Mouse (Mus musculus) lung, embryonic 14.5 days (tissue): ENCODE results near the gene Rab8b. TPM values are rescaled to one million over a fixed set of nuclear protein-coding genes. Genes with fewer than 3 reads are reported as not detected.
A peak's percentile ranks its signal among the peaks of the same experiment; 100 is the strongest.

Experiments
- ATAC-seq: fragments of 200-750 bp; cut with Nextera tagmentation; 2 replicates; pipeline ENCODE4 v1.8.0; 2017; ENCODE audit warnings: mild to moderate bottlenecking, moderate TSS enrichment, moderate library complexity; ENCODE audit not compliant: insufficient read depth
- DNase-seq: peaks from one replicate; pipeline ENCODE4 v3.0.0-alpha.2; 2015
- H3K27ac ChIP-seq: fragments of 300-500 bp; sonication (generic); 2 replicates; pipeline ENCODE4 v1.5.1; 2014; ENCODE audit warnings: low read depth, mild to moderate bottlenecking, moderate library complexity
- H3K27me3 ChIP-seq: fragments of 300-500 bp; sonication (generic); 2 replicates; pipeline ENCODE4 v1.6.1; 2014; ENCODE audit warnings: low read length, control low read depth; ENCODE audit not compliant: insufficient read depth
- H3K36me3 ChIP-seq: fragments of 300-500 bp; sonication (generic); 2 replicates; pipeline ENCODE4 v1.6.1; 2014; ENCODE audit warnings: control low read depth; ENCODE audit not compliant: insufficient read depth
- H3K4me1 ChIP-seq: fragments of 300-500 bp; sonication (generic); 2 replicates; pipeline ENCODE4 v1.6.1; 2014; ENCODE audit warnings: antibody characterized with exemption, control low read depth; ENCODE audit not compliant: insufficient read depth
- H3K4me2 ChIP-seq: fragments of 300-500 bp; sonication (generic); 2 replicates; pipeline ENCODE4 v1.6.1; 2014; ENCODE audit warnings: mild to moderate bottlenecking
- H3K4me3 ChIP-seq: fragments of 300-500 bp; sonication (generic); 2 replicates; pipeline ENCODE4 v1.5.1; 2014; ENCODE audit warnings: low read depth, low read length
- H3K9ac ChIP-seq: fragments of 300-500 bp; sonication (generic); 2 replicates; pipeline ENCODE4 v1.6.1; 2014
- H3K9me3 ChIP-seq: fragments of 300-500 bp; sonication (generic); 2 replicates; pipeline ENCODE4 v1.6.1; 2016; ENCODE audit warnings: low read depth, low read length, control low read depth
- CTCF ChIP-seq: IDR thresholded peaks from 2 replicates; pipeline ENCODE4 v1.5.1; 2016; ENCODE audit warnings: antibody characterized with exemption, low read depth
- WGBS: fragments of 180-500 bp; shearing (Covaris S2); extraction: QIAGEN DNeasy Blood & Tissue Kit; methylation state at CpG from one replicate; pipeline ENCODE4 v1.1.7; 2014; 5-methylcytosine and 5-hydroxymethylcytosine counted together
- polyA plus RNA-seq: library from polyadenylated mRNA; unstranded; fragments of >200 nt; fragmentation: Nextera tagmentation; extraction: Ambion mirVana; gene quantifications from 2 replicates; pipeline ENCODE4 v1.2.1, GENCODE M21; 2014

Rab8b gene
- polyA plus RNA-seq, result 29.9 and 35.0 TPM in 2 replicates

DNA sequence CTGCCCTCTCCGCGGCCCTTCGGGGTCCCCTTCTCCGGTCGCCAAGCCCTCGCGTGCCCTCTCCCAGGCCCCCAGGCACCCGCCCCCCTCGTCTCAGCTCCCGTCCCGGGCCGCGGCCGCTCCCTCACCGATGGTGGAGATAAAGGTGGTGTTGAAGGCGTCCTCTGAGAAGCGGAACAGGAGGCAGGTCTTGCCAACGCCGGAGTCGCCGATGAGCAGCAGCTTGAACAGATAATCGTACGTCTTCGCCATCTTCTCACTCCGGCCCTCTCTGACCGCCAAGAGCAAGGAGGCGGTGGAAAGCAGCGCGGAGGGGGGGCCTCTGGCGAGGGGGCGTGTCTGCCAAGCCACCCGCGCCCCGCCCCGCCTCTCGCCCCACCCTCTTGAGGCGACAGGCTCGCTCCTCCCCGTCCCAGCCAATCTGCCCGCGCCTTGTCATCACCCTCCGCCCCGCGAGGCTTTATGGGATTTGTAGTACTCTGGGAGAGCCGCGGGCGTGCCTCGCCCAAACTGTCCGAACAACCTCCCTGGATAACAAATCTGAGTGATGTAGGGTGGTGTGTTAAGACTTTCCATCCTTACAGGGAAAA is at the start of gene Rab8b:
Rab8b (minus strand) TSS at position 306 of the 590 bp plus-strand sequence.
- peak; percentile 98 for DNase-seq
- ATAC-seq, result peak; percentile 99
- WGBS, result under 1% methylated on average over 49 of the region's 49 CpGs
- H3K27ac ChIP-seq, result peak within 1 kb of the TSS; percentile 90
- H3K4me3 ChIP-seq, result peak within 1 kb of the TSS; percentile 72
- peaks cover 17% of the 10 kb centered on the region for H3K4me1 ChIP-seq
- H3K9me3 ChIP-seq, result no peaks in the 10 kb centered on the region
- H3K4me2 ChIP-seq, result peak within 1 kb of the TSS; percentile 84
- H3K9ac ChIP-seq, result peak within 1 kb of the TSS; percentile 76
- TF ChIP-seq CTCF, result no peak
- no peaks in the 10 kb centered on the region for H3K27me3 ChIP-seq
- no peaks in the 10 kb centered on the region for H3K36me3 ChIP-seq

DNA sequence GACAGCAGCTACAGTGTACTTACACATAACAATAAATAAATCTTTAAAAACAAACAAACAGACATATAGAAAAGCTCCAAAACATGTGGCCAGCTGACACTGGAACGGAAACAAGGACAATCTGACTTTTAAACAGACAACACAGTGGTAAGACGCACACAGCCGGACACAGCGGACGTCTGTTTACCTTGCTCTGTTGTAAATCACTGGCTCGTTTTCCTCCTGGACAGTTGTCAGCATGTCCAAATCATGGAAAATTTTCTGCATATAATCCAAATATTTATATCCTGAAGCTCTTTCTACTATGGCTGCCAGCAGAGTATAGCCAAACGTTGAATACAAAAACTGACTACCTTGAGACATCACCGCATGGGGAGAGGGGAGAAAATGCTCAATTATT is 48.0 kb upstream of the Rab8b start:
- Histone ChIP-seq H3K27me3 (no peaks in the 10 kb centered on the region), H3K9ac (no peak overlapping the region), H3K4me1 (no peaks in the 10 kb centered on the region), H3K4me2 (no peak overlapping the region), H3K9me3 (no peaks in the 10 kb centered on the region), H3K36me3 (peaks cover 13% of the 10 kb centered on the region; the same call in 1 of the 2 replicates), H3K4me3 (no peak overlapping the region), H3K27ac (no peak overlapping the region)
- no peak for TF ChIP-seq CTCF
- DNase-seq, result peak; percentile 39
- ATAC-seq, result no peak
- 52% methylated on average over 8 of the region's 8 CpGs for WGBS

DNA sequence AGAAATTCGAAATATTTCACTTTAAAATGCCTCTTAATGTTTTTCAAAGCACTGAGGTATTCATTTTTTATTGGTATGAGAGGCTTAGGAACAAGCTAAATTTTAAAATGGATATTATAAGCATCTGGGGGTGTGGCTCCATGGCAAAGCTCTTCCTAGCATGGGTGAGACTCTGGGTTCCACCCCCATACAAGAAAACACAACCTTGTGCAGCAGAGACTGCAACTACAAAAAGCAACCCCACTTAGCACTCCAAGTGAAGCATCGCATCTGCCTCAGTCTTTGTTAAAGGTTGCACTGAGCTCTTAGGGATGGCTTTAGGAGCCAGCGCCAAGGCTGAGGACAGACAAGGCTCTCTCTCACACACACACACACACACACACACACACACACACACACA is 42.0 kb upstream of the Rab8b start:
- no peaks in the 10 kb centered on the region for H3K27me3 ChIP-seq
- no peak for ATAC-seq
- H3K27ac ChIP-seq, result no peak overlapping the region
- no peak for TF ChIP-seq CTCF
- no peaks in the 10 kb centered on the region for H3K4me1 ChIP-seq
- DNase-seq, result no peak
- no peak overlapping the region for H3K9ac ChIP-seq
- H3K4me3 ChIP-seq, result no peak overlapping the region
- H3K9me3 ChIP-seq, result no peaks in the 10 kb centered on the region
- no peaks in the 10 kb centered on the region for H3K36me3 ChIP-seq
- WGBS, result 66% methylated on average over 3 of the region's 3 CpGs
- no peak overlapping the region for H3K4me2 ChIP-seq

DNA sequence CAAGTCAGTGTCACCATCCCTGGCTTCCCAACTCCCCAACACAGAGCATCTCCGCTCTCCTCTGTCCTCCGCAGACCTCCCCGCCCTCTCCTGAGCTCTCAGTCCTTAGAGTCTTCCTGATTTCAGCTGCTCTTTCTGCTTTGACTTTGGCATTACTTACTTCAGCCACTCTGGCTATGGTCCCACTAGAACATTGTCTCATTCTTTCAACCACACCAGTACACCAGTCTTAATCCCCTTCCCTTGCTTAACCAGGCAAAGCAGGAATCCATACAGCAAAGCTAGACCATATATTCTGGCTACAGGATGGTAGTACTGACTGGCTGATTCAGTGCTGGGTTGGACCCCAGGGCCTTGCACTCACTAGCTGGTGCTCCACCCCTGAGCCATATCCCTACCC is 38.0 kb upstream of the Rab8b start:
- Histone ChIP-seq H3K27ac (no peak overlapping the region), H3K4me1 (no peaks in the 10 kb centered on the region), H3K4me2 (no peak overlapping the region), H3K9ac (no peak overlapping the region), H3K36me3 (0 out of 2 replicates have a peak, but pooled peaks cover 3% of the 10 kb centered on the region), H3K9me3 (no peaks in the 10 kb centered on the region), H3K27me3 (no peaks in the 10 kb centered on the region), H3K4me3 (no peak overlapping the region)
- DNase-seq, result no peak
- ATAC-seq, result no peak
- no peak for TF ChIP-seq CTCF
- 91% methylated on average over 3 of the region's 3 CpGs for WGBS

DNA sequence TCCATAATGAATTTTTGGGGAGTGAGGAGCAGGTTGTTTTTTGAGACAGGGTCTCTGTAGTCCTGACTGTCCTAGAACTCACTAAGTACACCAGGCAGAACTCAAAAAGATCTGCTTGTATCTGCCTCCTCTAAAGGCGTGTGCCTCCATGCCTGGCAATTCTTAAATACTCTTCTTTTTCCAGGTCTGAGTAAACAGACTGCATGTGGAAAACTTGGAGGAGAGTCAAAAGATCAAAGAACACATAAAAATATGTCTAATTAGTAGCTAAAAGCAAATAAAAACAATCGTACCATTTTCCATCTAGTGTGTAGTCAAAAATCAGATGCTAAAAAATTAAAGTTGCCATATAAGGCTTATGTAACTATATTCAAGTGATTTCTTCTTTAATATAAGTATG is 33.4 kb upstream of the Rab8b start:
- no peak overlapping the region for H3K27ac ChIP-seq
- H3K9me3 ChIP-seq, result no peaks in the 10 kb centered on the region
- H3K36me3 ChIP-seq, result peaks cover 14% of the 10 kb centered on the region
- TF ChIP-seq CTCF, result no peak
- 77% methylated on average over 2 of the region's 2 CpGs for WGBS
- DNase-seq (no peak), ATAC-seq (no peak)
- H3K9ac ChIP-seq, result no peak overlapping the region
- H3K4me3 ChIP-seq, result no peak overlapping the region
- no peaks in the 10 kb centered on the region for H3K4me1 ChIP-seq
- H3K4me2 ChIP-seq, result no peak overlapping the region
- no peaks in the 10 kb centered on the region for H3K27me3 ChIP-seq

DNA sequence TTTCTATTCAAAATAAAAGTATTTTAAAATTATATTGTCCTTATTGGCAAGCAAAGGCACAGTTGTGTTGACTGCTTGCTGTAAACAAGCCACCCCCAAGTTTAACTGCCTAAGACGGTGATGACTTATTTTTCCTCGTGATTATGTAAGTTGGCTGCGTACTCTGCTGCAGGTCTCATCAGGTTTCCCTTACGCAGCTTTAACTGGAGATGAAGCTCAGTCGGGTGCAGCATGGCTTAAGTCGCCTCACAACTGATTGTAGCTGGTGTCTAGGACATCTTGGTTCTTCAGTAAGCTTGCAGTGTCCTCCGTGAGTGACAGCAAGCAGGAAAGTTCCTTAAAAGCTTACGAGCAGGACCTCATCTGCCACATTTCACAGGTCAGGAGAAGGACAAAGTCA is 32.8 kb upstream of the Rab8b start:
- no peak overlapping the region for H3K4me2 ChIP-seq
- H3K27me3 ChIP-seq, result no peaks in the 10 kb centered on the region
- no peaks in the 10 kb centered on the region for H3K4me1 ChIP-seq
- no peak for DNase-seq
- H3K4me3 ChIP-seq, result no peak overlapping the region
- no peaks in the 10 kb centered on the region for H3K9me3 ChIP-seq
- no peak for TF ChIP-seq CTCF
- no peak overlapping the region for H3K27ac ChIP-seq
- ATAC-seq, result no peak
- WGBS, result 66% methylated on average over 8 of the region's 8 CpGs
- peaks cover 19% of the 10 kb centered on the region for H3K36me3 ChIP-seq
- no peak overlapping the region for H3K9ac ChIP-seq

DNA sequence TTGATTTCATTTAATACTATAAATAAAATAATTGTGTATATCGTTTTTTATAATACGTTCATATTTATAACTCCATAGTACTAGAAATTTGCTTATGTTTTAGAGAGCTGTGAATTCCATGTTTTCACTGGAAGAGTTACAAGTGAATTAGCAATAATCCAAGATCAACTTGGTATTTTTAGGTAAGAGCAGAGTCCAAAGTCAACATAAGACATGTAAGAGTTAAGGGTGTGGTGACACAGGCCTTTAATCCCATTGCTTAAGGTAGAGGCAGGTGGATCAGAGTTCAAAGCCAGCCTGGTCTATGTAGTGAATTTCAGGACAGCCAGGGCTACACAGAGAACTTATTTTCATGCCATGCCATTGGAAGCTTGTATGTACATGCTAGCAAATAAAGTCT is 29.0 kb upstream of the Rab8b start:
- peaks cover 6% of the 10 kb centered on the region for H3K4me1 ChIP-seq
- peaks cover 17% of the 10 kb centered on the region for H3K36me3 ChIP-seq
- no peaks in the 10 kb centered on the region for H3K27me3 ChIP-seq
- H3K4me3 ChIP-seq, result no peak overlapping the region
- 94% methylated on average over 2 of the region's 2 CpGs for WGBS
- DNase-seq (no peak), ATAC-seq (no peak)
- no peak overlapping the region for H3K9ac ChIP-seq
- no peak overlapping the region for H3K27ac ChIP-seq
- no peak for TF ChIP-seq CTCF
- H3K9me3 ChIP-seq, result no peaks in the 10 kb centered on the region
- H3K4me2 ChIP-seq, result no peak overlapping the region
